Mouse (Mus musculus) heart, embryonic 13.5 days (tissue): ENCODE results near the gene Cdkl4. TPM values are rescaled to one million over a fixed set of nuclear protein-coding genes. Genes with fewer than 3 reads are reported as not detected.
A peak's percentile ranks its signal among the peaks of the same experiment; 100 is the strongest.

Experiments used
- ATAC-seq: fragments of 200-750 bp; cut with Nextera tagmentation; 2 replicates; pipeline ENCODE4 v1.8.0; 2017; ENCODE audit warnings: moderate TSS enrichment; ENCODE audit not compliant: insufficient number of reproducible peaks, low FRiP score, low TSS enrichment; ENCODE audit errors: extremely low read depth
- H3K27ac ChIP-seq: fragments of 300-500 bp; sonication (generic); replicated peaks from 2 replicates; pipeline ENCODE4 v1.5.1; 2015; ENCODE audit warnings: moderate library complexity, mild to moderate bottlenecking, inconsistent platforms
- H3K27me3 ChIP-seq: fragments of 300-500 bp; sonication (generic); replicated peaks from 2 replicates; pipeline ENCODE4 v1.6.1; 2015; ENCODE audit warnings: mild to moderate bottlenecking, inconsistent platforms
- H3K36me3 ChIP-seq: fragments of 300-500 bp; sonication (generic); 2 replicates; pipeline ENCODE4 v1.6.1; 2015; ENCODE audit warnings: mild to moderate bottlenecking, inconsistent platforms
- H3K4me1 ChIP-seq: fragments of 300-500 bp; sonication (generic); 2 replicates; pipeline ENCODE4 v1.6.1; 2015; ENCODE audit warnings: inconsistent platforms
- H3K4me2 ChIP-seq: fragments of 300-500 bp; sonication (generic); 2 replicates; pipeline ENCODE4 v1.6.1; 2015; ENCODE audit warnings: inconsistent platforms, mild to moderate bottlenecking, moderate library complexity
- H3K4me3 ChIP-seq: fragments of 300-500 bp; sonication (generic); 2 replicates; pipeline ENCODE4 v1.5.1; 2015; ENCODE audit warnings: moderate library complexity, mild to moderate bottlenecking, inconsistent platforms
- H3K9ac ChIP-seq: fragments of 300-500 bp; sonication (generic); 2 replicates; pipeline ENCODE4 v1.6.1; 2015; ENCODE audit warnings: inconsistent platforms, mild to moderate bottlenecking, moderate library complexity
- H3K9me3 ChIP-seq: fragments of 300-500 bp; sonication (generic); 2 replicates; pipeline ENCODE4 v1.6.1; 2016; ENCODE audit warnings: inconsistent platforms
- WGBS: fragments of 180-500 bp; shearing (Covaris S2); methylation state at CpG from one replicate; pipeline ENCODE4 v1.1.7; 2015; ENCODE audit warnings: mixed read lengths; 5-methylcytosine and 5-hydroxymethylcytosine counted together
- polyA plus RNA-seq: library from polyadenylated mRNA; unstranded; fragments of >200 nt; fragmentation: Nextera tagmentation; extraction: Ambion mirVana; gene quantifications from 2 replicates; pipeline ENCODE4 v1.2.1, GENCODE M21; 2015

Gene Cdkl4
- polyA plus RNA-seq, 1 experiment from 2014 or later, result not detected

DNA sequence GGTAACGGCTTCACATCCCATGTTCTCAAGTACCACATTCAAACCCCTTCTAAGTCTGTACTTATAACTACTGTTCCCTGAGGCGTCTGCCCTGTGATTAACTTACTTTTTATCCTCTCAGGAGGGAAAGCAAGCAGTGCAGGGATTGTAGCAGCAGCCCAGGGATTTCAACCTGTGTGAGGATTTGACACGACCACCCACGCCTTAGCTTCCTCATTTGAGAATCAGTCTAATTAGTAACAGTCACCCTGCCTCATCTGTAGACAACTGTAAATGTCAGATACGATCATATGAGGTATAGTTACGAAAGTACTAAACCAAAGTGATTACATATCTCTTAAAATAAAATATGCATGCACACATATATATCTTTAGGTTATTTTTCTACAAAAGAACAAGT is 81.4 kb downstream of the Cdkl4 start:
- H3K4me2 ChIP-seq, result no peak overlapping the region
- no peaks in the 10 kb centered on the region for H3K27me3 ChIP-seq
- no peaks in the 10 kb centered on the region for H3K4me1 ChIP-seq
- no peak for ATAC-seq
- WGBS, result 66% methylated on average over 6 of the region's 6 CpGs
- no peaks in the 10 kb centered on the region for H3K36me3 ChIP-seq
- H3K4me3 ChIP-seq, result no peak overlapping the region
- 0 out of 2 replicates have a peak, but pooled peaks cover 3% of the 10 kb centered on the region for H3K9me3 ChIP-seq
- H3K9ac ChIP-seq, result no peak overlapping the region
- no peak overlapping the region for H3K27ac ChIP-seq

DNA sequence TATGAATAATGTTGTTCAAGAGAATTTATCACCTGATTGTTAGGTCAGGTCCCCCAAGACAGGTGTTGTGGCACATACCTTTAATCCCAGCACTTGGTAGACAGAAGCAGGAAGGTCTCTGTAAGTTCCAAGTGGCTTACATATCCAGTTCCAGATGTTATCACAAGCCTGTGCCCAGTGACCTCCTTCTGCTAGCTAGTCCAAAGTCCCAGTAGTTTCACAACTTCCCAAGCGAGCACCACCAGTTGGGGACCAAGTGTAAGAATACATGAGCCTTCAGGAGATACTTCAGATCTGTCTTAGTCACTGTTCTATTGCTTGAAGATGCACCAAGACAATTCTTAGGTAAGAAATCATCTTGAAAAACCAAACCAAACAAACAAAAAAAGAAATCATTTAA is 83.7 kb downstream of the Cdkl4 start:
- Histone ChIP-seq H3K27me3 (no peaks in the 10 kb centered on the region), H3K9me3 (0 out of 2 replicates have a peak, but pooled peaks cover 3% of the 10 kb centered on the region), H3K4me2 (no peak overlapping the region), H3K27ac (no peak overlapping the region), H3K4me1 (peaks cover 6% of the 10 kb centered on the region), H3K4me3 (no peak overlapping the region), H3K36me3 (no peaks in the 10 kb centered on the region), H3K9ac (no peak overlapping the region)
- WGBS, result 76% methylated on average over 1 of the region's 1 CpGs
- no peak for ATAC-seq

GRCm38 (mm10) chr17:80492811-80493210 is 84.8 kb downstream of the Cdkl4 start:
- Histone ChIP-seq H3K4me2 (no peak overlapping the region), H3K4me1 (peaks cover 11% of the 10 kb centered on the region), H3K27ac (no peak overlapping the region), H3K27me3 (no peaks in the 10 kb centered on the region), H3K4me3 (no peak overlapping the region), H3K36me3 (no peaks in the 10 kb centered on the region), H3K9me3 (0 out of 2 replicates have a peak, but pooled peaks cover 3% of the 10 kb centered on the region), H3K9ac (no peak overlapping the region)
- ATAC-seq, result no peak
- WGBS, result 70% methylated on average over 4 of the region's 4 CpGs

- ATAC-seq, result no peak
- Histone ChIP-seq H3K9ac (no peak overlapping the region), H3K4me3 (no peak overlapping the region), H3K36me3 (no peaks in the 10 kb centered on the region), H3K9me3 (0 out of 2 replicates have a peak, but pooled peaks cover 3% of the 10 kb centered on the region), H3K27ac (no peak overlapping the region), H3K4me2 (no peak overlapping the region), H3K27me3 (no peaks in the 10 kb centered on the region), H3K4me1 (peaks cover 11% of the 10 kb centered on the region)
- 90% methylated on average over 4 of the region's 4 CpGs for WGBS
Observed at GRCm38 (mm10) chr17:80492274-80492673, 85.3 kb downstream of the Cdkl4 start.

DNA sequence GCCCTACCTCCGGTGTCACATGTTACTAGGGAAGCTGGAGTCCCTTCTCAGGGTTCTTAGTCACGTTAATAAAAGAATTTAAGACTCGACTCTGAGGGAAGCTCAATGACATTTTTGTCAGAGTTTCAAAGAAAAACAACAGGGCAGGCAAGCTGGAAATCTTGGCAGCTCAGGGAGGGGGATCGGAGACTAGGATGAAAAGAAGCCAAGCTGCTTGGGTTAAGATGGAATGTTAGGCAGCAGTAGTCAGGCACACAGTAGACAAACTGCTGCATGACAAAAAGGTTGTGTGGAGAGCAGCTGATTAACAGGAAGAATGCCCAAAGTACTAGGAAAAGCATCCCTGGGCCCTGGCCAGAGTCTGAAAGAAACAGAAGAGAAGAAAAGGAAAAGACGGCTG is 87.4 kb downstream of the Cdkl4 start:
- H3K4me2 ChIP-seq, result no peak overlapping the region
- no peak overlapping the region for H3K4me3 ChIP-seq
- H3K27me3 ChIP-seq, result no peaks in the 10 kb centered on the region
- H3K27ac ChIP-seq, result peak overlapping the region; percentile 29; the same call in 1 of the 2 replicates
- H3K4me1 ChIP-seq, result peaks cover 11% of the 10 kb centered on the region
- no peak overlapping the region for H3K9ac ChIP-seq
- H3K36me3 ChIP-seq, result no peaks in the 10 kb centered on the region
- no peak for ATAC-seq
- 0 out of 2 replicates have a peak, but pooled peaks cover 3% of the 10 kb centered on the region for H3K9me3 ChIP-seq
- WGBS, result 62% methylated on average over 5 of the region's 5 CpGs

- Histone ChIP-seq H3K36me3 (no peaks in the 10 kb centered on the region), H3K27me3 (no peaks in the 10 kb centered on the region), H3K4me1 (peaks cover 11% of the 10 kb centered on the region), H3K9ac (no peak overlapping the region), H3K27ac (peak overlapping the region; percentile 69), H3K4me3 (no peak overlapping the region), H3K4me2 (no peak overlapping the region), H3K9me3 (0 out of 2 replicates have a peak, but pooled peaks cover 2% of the 10 kb centered on the region)
- ATAC-seq, result no peak
- 50% methylated on average over 3 of the region's 3 CpGs for WGBS
Observed at GRCm38 (mm10) chr17:80488918-80489317, 88.7 kb downstream of the Cdkl4 start.

GRCm38 (mm10) chr17:80485160-80485559 is 92.5 kb downstream of the Cdkl4 start:
- peaks cover 25% of the 10 kb centered on the region for H3K4me1 ChIP-seq
- H3K27ac ChIP-seq, result no peak overlapping the region
- H3K9ac ChIP-seq, result no peak overlapping the region
- no peaks in the 10 kb centered on the region for H3K9me3 ChIP-seq
- WGBS, result 88% methylated on average over 5 of the region's 5 CpGs
- no peaks in the 10 kb centered on the region for H3K36me3 ChIP-seq
- no peaks in the 10 kb centered on the region for H3K27me3 ChIP-seq
- no peak overlapping the region for H3K4me2 ChIP-seq
- H3K4me3 ChIP-seq, result no peak overlapping the region
- no peak for ATAC-seq

GRCm38 (mm10) chr17:80480855-80481224 is 96.8 kb downstream of the Cdkl4 start:
- no peaks in the 10 kb centered on the region for H3K27me3 ChIP-seq
- peaks cover 27% of the 10 kb centered on the region for H3K4me1 ChIP-seq
- ATAC-seq, result no peak
- H3K36me3 ChIP-seq, result peaks cover 10% of the 10 kb centered on the region; the same call in 1 of the 2 replicates
- H3K4me3 ChIP-seq, result peak overlapping the region; percentile 83
- no peaks in the 10 kb centered on the region for H3K9me3 ChIP-seq
- H3K4me2 ChIP-seq, result peak overlapping the region; percentile 86
- H3K27ac ChIP-seq, result peak overlapping the region; percentile 95; the same call in 1 of the 2 replicates
- WGBS, result 50% methylated on average over 7 of the region's 7 CpGs
- H3K9ac ChIP-seq, result peak overlapping the region; percentile 95

DNA sequence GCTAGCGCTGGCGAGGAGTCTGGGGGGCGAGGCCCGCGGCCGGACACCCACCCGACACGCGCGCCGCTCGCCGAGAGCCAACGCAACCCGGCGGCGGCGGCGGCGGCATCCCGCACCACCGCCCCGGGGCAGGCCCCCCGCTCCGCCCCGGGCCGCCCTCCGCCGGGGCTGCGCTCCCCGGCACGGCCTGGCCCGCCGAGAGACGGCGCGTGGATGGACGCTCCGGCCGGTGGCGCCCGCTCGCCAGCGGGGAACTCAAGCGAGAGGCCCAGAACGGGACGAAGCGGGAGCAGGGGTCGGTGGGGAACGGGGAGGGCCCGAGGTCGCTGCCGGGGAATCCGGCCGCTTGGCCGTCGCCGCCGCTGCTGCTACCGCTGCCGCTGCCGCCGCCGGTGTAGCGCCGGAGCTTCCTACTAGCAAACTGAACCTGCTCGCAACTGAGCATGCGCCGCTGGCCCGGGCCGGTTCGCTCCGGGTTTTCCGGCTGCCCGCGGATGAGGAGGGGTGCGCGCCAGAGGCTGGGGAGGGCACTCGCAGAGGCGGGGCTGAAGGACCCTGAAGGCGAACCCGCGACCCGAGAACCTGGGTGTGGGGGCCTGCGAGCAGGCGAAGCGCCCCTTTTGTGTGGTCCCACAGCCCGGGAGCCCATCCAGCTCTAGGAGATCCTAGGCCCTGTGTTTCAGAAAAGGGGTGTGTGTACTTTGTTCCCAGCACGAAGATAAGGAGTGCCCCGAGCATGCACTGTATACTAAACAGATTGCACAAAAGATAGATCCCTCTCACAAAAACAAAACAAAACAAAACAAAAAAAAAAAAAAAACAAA is 97.4 kb downstream of the Cdkl4 start, which contains the start of gene Sos1:
Gene Sos1 (minus strand): TSS at position 423 of the 824 bp plus-strand sequence.
- peak within 1 kb of the TSS; percentile 95 for H3K9ac ChIP-seq
- H3K4me2 ChIP-seq, result peak within 1 kb of the TSS; percentile 86
- no peaks in the 10 kb centered on the region for H3K9me3 ChIP-seq
- H3K27ac ChIP-seq, result peak within 1 kb of the TSS; percentile 95
- peak within 1 kb of the TSS; percentile 83 for H3K4me3 ChIP-seq
- H3K36me3 ChIP-seq, result peaks cover 10% of the 10 kb centered on the region; the same call in 1 of the 2 replicates
- H3K27me3 ChIP-seq, result no peaks in the 10 kb centered on the region
- ATAC-seq, result peak; percentile 77
- peaks cover 27% of the 10 kb centered on the region for H3K4me1 ChIP-seq
- WGBS, result under 1% methylated on average over 70 of the region's 90 CpGs

GRCm38 (mm10) chr17:80479295-80480030 is 98.2 kb downstream of the Cdkl4 start:
- peak; percentile 44; the same call in 1 of the 2 replicates for ATAC-seq
- under 1% methylated on average over 71 of the region's 71 CpGs for WGBS
- no peaks in the 10 kb centered on the region for H3K9me3 ChIP-seq

GRCm38 (mm10) chr17:80477679-80478078 is 99.9 kb downstream of the Cdkl4 start:
- 82% methylated on average over 2 of the region's 2 CpGs for WGBS
- Histone ChIP-seq H3K4me1 (peaks cover 28% of the 10 kb centered on the region), H3K9ac (no peak overlapping the region), H3K4me2 (0 out of 2 replicates have a peak overlapping the region, but pooled peaks have one; percentile 86), H3K27me3 (no peaks in the 10 kb centered on the region), H3K9me3 (no peaks in the 10 kb centered on the region), H3K27ac (no peak overlapping the region), H3K4me3 (no peak overlapping the region), H3K36me3 (peaks cover 10% of the 10 kb centered on the region; the same call in 1 of the 2 replicates)
- ATAC-seq, result no peak

More at GRCm38 (mm10) chr17:80479295-80480030, 98.2 kb downstream of the Cdkl4 start:
- Histone ChIP-seq H3K27me3 (no peaks in the 10 kb centered on the region), H3K4me1 (peaks cover 27% of the 10 kb centered on the region), H3K9ac (peak overlapping the region; percentile 95), H3K4me2 (peak overlapping the region; percentile 86), H3K27ac (peak overlapping the region; percentile 95), H3K4me3 (peak overlapping the region; percentile 83), H3K36me3 (peaks cover 10% of the 10 kb centered on the region; the same call in 1 of the 2 replicates)
